Mouse (Mus musculus) embryonic facial prominence, embryonic 13.5 days (tissue): Measurements from ENCODE around the gene Lpp. TPM values are rescaled to one million over a fixed set of nuclear protein-coding genes. Genes with fewer than 3 reads are reported as not detected.

Experiments used
- ATAC-seq: fragments of 200-750 bp; cut with Nextera tagmentation; 2 replicates; pipeline ENCODE4 v1.8.0; 2017; ENCODE audit warnings: low read depth; ENCODE audit not compliant: insufficient number of reproducible peaks, insufficient read depth, low FRiP score, low TSS enrichment
- H3K27ac ChIP-seq: fragments of 300-500 bp; sonication (generic); 2 replicates; pipeline ENCODE4 v1.5.1; 2015; ENCODE audit warnings: moderate library complexity, mild to moderate bottlenecking, inconsistent platforms
- H3K27me3 ChIP-seq: fragments of 300-500 bp; sonication (generic); 2 replicates; pipeline ENCODE4 v1.6.1; 2015; ENCODE audit warnings: mild to moderate bottlenecking, inconsistent platforms
- H3K36me3 ChIP-seq: fragments of 300-500 bp; sonication (generic); 2 replicates; pipeline ENCODE4 v1.6.1; 2015; ENCODE audit warnings: mild to moderate bottlenecking, inconsistent platforms
- H3K4me1 ChIP-seq: fragments of 300-500 bp; sonication (generic); 2 replicates; pipeline ENCODE4 v1.6.1; 2015; ENCODE audit warnings: inconsistent platforms
- H3K4me2 ChIP-seq: fragments of 300-500 bp; sonication (generic); 2 replicates; pipeline ENCODE4 v1.6.1; 2015; ENCODE audit warnings: moderate library complexity, mild to moderate bottlenecking, inconsistent platforms
- H3K4me3 ChIP-seq: fragments of 300-500 bp; sonication (generic); 2 replicates; pipeline ENCODE4 v1.5.1; 2015; ENCODE audit warnings: mild to moderate bottlenecking, inconsistent platforms
- H3K9ac ChIP-seq: fragments of 300-500 bp; sonication (generic); 2 replicates; pipeline ENCODE4 v1.6.1; 2015; ENCODE audit warnings: mild to moderate bottlenecking, inconsistent platforms
- H3K9me3 ChIP-seq: fragments of 300-500 bp; sonication (generic); 2 replicates; pipeline ENCODE4 v1.6.1; 2016; ENCODE audit warnings: inconsistent platforms
- WGBS: fragments of 180-500 bp; shearing (Covaris S2); methylation state at CpG from one replicate; pipeline ENCODE4 v1.1.7; 2015; ENCODE audit warnings: mixed read lengths; 5-methylcytosine and 5-hydroxymethylcytosine counted together
- polyA plus RNA-seq: library from polyadenylated mRNA; unstranded; fragments of >200 nt; fragmentation: Nextera tagmentation; extraction: Ambion mirVana; gene quantifications from 2 replicates; pipeline ENCODE4 v1.2.1, GENCODE M21; 2015

Gene Lpp
- polyA plus RNA-seq, 1 experiment from 2014 or later: 49.3 TPM

DNA sequence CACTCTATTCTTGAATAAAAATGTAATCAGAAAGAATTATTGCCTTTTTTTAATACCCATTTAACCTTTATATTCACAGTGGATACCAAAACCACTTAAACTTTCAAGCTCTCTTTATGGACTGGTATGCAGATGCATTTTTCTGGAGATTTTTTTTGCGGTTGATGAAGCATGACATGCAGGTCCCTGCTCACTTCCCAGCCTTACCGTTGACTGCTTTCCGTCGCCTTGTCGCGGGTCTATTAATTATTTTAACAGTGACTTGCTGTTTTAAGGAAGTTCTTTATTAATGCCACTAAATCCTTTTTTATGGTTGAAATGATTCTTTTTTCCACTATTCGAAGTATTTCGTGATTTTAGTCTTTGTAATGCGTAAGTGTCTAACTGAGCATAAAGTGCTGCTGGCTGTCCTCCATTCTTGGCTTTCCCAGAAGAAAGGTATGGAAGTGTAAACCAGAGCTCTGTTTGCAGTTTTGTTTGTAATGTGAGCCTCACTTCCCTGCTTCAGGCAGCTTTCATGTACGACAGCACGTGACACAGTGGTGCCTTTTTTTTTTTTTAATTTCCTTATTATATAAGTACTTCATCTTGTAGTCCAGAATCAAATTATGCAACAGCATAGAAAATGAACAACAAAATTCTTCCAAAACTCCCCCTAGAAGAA lies 526.2 kb downstream of the Lpp start:
- Histone ChIP-seq H3K9me3 (no peaks in the 10 kb centered on the region), H3K4me1 (peaks cover 14% of the 10 kb centered on the region), H3K4me2 (peak overlapping the region; percentile 19), H3K36me3 (no peaks in the 10 kb centered on the region), H3K27me3 (no peaks in the 10 kb centered on the region), H3K27ac (peak overlapping the region; percentile 7; the same call in 1 of the 2 replicates), H3K4me3 (no peak overlapping the region), H3K9ac (no peak overlapping the region)
- 28% methylated on average over 11 of the region's 11 CpGs for WGBS
- no peak for ATAC-seq

DNA sequence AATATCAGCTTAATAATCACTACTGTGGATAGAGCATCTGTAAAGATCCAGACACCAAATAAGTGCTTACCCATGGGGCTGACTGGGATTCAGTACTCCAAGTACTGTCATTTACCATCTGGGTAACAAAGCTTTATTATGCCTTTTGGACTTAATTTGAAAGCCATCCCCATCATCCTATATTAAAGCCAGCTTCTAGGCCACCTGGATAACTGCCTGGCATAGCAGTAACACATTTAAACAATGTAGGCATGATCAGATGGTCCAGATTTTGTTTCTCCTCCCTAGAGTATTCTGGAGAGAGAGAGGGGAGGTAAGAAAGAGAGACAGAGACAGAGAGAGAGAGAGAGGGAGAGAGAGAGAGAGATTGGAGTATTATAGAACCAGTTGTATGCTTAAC lies 536.8 kb downstream of the Lpp start:
- ATAC-seq: no peak
- Histone ChIP-seq H3K36me3 (no peaks in the 10 kb centered on the region), H3K9ac (no peak overlapping the region), H3K4me3 (no peak overlapping the region), H3K4me2 (no peak overlapping the region), H3K4me1 (peaks cover 6% of the 10 kb centered on the region; the same call in 1 of the 2 replicates), H3K27ac (no peak overlapping the region), H3K9me3 (no peaks in the 10 kb centered on the region), H3K27me3 (no peaks in the 10 kb centered on the region)

- H3K4me3 ChIP-seq: no peak overlapping the region
- no peaks in the 10 kb centered on the region for H3K27me3 ChIP-seq
- no peak overlapping the region for H3K4me2 ChIP-seq
- H3K27ac ChIP-seq: no peak overlapping the region
- no peaks in the 10 kb centered on the region for H3K9me3 ChIP-seq
- no peaks in the 10 kb centered on the region for H3K36me3 ChIP-seq
- H3K4me1 ChIP-seq: peaks cover 6% of the 10 kb centered on the region; the same call in 1 of the 2 replicates
- ATAC-seq: no peak
- WGBS: 79% methylated on average over 5 of the region's 5 CpGs
- no peak overlapping the region for H3K9ac ChIP-seq
Measured at GRCm38 (mm10) chr16:24930621-24931020, 537.3 kb downstream of the Lpp start.

DNA sequence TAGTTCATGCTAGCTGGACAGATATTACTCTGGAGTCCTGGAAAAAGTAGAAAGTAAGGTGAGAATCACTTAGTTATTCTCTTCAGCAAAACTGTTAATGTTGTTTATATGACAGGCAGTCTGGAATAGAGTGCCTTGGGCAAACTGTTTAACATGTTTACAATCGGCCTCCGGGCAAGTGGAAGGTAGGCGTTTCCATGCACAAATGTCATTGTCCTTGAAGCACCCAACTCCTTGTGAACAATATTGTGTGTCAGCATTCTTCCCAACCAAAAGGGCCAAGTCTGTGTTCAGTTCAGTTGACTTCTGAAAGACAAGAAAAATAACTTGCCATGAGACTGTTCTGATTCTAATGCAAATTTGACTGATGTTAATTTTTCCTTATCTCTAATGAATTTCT lies 539.5 kb downstream of the Lpp start:
- H3K4me1 ChIP-seq: peaks cover 6% of the 10 kb centered on the region; the same call in 1 of the 2 replicates
- no peak overlapping the region for H3K4me2 ChIP-seq
- WGBS: 77% methylated on average over 3 of the region's 3 CpGs
- no peak overlapping the region for H3K9ac ChIP-seq
- no peak overlapping the region for H3K4me3 ChIP-seq
- no peaks in the 10 kb centered on the region for H3K36me3 ChIP-seq
- H3K9me3 ChIP-seq: no peaks in the 10 kb centered on the region
- no peak for ATAC-seq
- no peaks in the 10 kb centered on the region for H3K27me3 ChIP-seq
- H3K27ac ChIP-seq: 0 out of 2 replicates have a peak overlapping the region, but pooled peaks have one; percentile 33

DNA sequence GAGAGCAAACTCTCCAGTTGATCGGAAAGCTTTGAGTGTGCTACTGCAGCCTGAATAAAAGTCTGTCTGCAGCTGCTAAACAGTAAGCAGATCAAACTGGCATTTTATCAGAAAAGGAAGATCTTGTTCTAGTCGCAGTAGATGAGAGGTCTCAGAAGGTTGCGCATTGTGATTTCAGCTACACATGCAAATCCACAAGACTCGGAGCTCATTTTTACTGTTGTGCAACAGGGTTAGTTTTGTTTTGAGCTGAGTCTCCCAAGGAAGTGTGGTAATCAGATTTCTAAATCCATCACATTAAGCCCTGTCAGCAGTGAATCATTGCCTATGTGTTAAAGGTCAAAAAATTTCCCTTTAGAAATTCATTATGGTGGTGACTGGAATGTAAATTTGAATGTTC lies 540.4 kb downstream of the Lpp start:
- 82% methylated on average over 4 of the region's 4 CpGs for WGBS
- no peak for ATAC-seq
- Histone ChIP-seq H3K27me3 (no peaks in the 10 kb centered on the region), H3K4me1 (peaks cover 6% of the 10 kb centered on the region; the same call in 1 of the 2 replicates), H3K4me3 (no peak overlapping the region), H3K4me2 (no peak overlapping the region), H3K27ac (no peak overlapping the region), H3K9me3 (no peaks in the 10 kb centered on the region), H3K36me3 (no peaks in the 10 kb centered on the region), H3K9ac (no peak overlapping the region)

DNA sequence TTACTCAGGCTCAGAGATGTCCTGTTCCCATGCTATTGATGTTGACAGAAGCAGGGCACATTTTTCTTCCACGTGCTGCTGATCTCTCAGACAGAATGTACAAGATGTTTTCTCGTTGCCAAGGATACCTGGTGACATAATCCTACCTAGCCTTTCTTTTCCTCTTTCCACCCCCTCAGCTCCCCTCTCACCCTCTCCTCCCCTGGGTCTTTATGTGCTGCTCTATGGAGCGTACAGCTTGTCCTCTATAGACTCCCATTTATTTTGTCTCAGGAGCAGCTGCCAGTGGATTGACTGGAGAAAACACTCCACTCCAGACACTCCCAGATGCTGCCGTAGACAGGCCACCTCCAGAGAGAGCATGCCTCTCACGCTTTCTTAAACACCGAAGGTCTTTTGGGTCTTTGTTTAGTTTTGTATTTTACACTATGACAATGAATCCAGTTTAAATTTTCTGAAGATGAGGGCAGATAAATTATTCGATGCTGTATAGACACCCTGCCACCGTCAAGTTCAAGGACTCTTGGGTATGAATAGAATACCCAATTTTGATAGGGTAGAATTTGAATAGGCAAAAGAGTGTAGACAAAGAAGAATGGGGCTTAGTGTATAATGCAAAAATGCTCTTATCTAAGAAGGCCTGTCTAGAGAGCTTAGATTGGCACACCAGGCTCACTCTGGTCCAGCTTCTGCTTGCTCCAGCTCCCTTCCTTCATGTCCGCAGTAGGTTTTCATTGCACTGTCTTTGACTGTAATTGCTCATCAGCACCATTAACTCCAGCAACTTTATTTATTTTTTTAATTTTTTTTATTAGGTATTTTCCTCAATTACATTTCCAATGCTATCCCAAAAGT lies 548.2 kb downstream of the Lpp start:
- Histone ChIP-seq H3K9ac (no peak overlapping the region), H3K27me3 (no peaks in the 10 kb centered on the region), H3K36me3 (no peaks in the 10 kb centered on the region), H3K9me3 (no peaks in the 10 kb centered on the region), H3K27ac (no peak overlapping the region), H3K4me3 (no peak overlapping the region), H3K4me1 (peaks cover 10% of the 10 kb centered on the region), H3K4me2 (no peak overlapping the region)
- ATAC-seq: no peak
- WGBS: 78% methylated on average over 9 of the region's 9 CpGs

GRCm38 (mm10) chr16:24943486-24944261 lies 550.4 kb downstream of the Lpp start:
- no peak overlapping the region for H3K4me3 ChIP-seq
- no peaks in the 10 kb centered on the region for H3K36me3 ChIP-seq
- H3K9ac ChIP-seq: no peak overlapping the region
- H3K4me1 ChIP-seq: peaks cover 15% of the 10 kb centered on the region
- 0 out of 2 replicates have a peak, but pooled peaks have one; percentile 67 for ATAC-seq
- WGBS: 20% methylated on average over 6 of the region's 6 CpGs
- H3K4me2 ChIP-seq: no peak overlapping the region
- no peak overlapping the region; the same call in 1 of the 2 replicates for H3K27ac ChIP-seq
- no peaks in the 10 kb centered on the region for H3K9me3 ChIP-seq
- H3K27me3 ChIP-seq: no peaks in the 10 kb centered on the region

DNA sequence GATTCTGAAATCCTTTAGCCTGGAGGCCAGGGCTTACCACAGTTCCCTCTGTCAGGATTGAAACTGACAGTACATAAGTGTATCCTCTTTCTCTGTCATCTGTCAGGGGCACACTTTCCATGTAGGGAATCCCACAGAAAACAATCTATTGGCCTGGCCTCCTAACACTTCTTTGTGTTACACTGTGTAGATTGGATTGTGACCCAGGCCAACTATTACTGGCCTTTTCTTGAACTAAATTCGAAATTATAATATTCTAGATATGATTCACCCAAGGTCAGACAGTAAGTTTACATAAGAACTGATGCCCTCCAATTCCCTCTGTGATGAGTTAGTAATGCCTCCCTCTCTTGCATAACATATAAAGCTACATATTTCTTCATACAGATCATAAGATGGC lies 553.0 kb downstream of the Lpp start:
- Histone ChIP-seq H3K4me3 (no peak overlapping the region), H3K4me1 (peaks cover 33% of the 10 kb centered on the region), H3K9ac (no peak overlapping the region), H3K27me3 (no peaks in the 10 kb centered on the region), H3K9me3 (no peaks in the 10 kb centered on the region), H3K27ac (no peak overlapping the region), H3K36me3 (no peaks in the 10 kb centered on the region), H3K4me2 (no peak overlapping the region)
- WGBS: 82% methylated on average over 1 of the region's 1 CpGs
- no peak for ATAC-seq

DNA sequence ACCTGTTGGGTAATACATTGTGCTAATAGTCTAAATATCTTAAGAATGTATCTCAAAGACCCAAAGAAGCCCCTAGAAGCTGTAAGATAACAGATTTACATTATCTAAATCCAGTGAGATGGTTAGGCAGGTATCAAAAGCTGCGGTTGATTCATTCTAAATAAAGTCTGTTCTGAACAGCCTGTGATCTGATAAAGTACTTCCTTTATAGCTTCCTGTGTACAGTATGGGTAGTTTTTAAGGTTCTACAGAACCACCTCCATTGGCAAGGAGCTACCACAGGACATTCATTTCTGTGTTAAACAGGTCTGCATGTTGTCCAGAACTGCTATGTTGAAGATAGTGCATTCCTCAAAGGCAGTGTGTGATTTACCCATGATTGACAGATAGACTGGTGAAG lies 554.2 kb downstream of the Lpp start:
- Histone ChIP-seq H3K9ac (no peak overlapping the region), H3K9me3 (no peaks in the 10 kb centered on the region), H3K4me2 (no peak overlapping the region), H3K4me1 (peaks cover 33% of the 10 kb centered on the region), H3K27me3 (no peaks in the 10 kb centered on the region), H3K4me3 (no peak overlapping the region), H3K36me3 (no peaks in the 10 kb centered on the region), H3K27ac (0 out of 2 replicates have a peak overlapping the region, but pooled peaks have one; percentile 39)
- ATAC-seq: no peak
- 94% methylated on average over 1 of the region's 1 CpGs for WGBS

DNA sequence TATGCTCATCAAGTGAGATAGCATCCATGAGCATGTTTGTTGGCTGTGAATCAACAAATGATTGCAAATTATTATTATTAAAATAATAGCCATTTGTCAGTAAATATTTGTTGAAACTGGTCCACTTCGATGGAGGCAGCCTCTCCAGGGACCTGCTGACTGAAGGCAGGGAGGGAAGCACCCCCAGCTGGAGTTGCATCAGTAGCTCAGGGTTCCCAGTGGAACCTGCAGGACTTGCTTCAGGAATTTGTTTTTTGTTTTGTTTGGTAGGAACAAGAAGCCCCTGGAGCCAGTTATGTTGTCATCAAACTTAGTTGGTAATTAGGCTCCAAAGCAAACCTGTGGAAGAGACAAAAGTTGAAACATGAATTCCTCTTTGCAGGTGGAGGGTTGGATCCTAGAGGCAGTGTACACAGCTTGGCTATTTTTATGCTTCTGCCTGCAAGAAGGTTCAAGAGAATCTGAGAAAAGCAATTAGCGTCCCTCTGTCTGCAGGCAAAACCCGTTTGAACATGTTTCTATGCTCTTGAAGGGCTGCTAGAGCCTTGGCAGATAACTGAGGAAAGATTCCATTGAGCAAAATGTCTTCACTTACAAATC lies 554.9 kb downstream of the Lpp start:
- H3K9ac ChIP-seq: no peak overlapping the region
- 63% methylated on average over 3 of the region's 3 CpGs for WGBS
- H3K4me2 ChIP-seq: no peak overlapping the region
- no peaks in the 10 kb centered on the region for H3K27me3 ChIP-seq
- peaks cover 30% of the 10 kb centered on the region for H3K4me1 ChIP-seq
- no peaks in the 10 kb centered on the region for H3K36me3 ChIP-seq
- ATAC-seq: no peak
- H3K27ac ChIP-seq: peak overlapping the region; percentile 39; the same call in 1 of the 2 replicates
- no peaks in the 10 kb centered on the region for H3K9me3 ChIP-seq
- no peak overlapping the region for H3K4me3 ChIP-seq

DNA sequence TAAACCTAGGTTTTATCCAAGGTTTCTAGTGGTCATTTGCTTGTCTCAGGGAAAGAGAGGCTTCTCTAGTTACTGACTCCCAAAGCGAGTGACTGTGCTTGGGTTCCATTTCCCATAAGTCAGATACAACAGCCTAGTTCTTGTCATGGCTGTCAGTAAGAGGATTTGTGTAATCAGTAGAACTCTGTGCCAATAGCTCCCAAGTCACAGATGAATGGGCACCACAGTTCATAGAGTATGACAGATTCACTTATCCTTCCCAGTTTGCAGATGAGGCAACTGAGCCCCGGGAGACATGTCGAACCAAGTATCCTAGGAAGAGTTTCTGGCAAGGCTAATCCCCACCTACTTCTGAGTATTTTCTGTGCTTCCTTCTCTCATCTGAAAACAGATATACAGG lies 556.0 kb downstream of the Lpp start:
- Histone ChIP-seq H3K9me3 (no peaks in the 10 kb centered on the region), H3K27me3 (no peaks in the 10 kb centered on the region), H3K4me1 (peaks cover 23% of the 10 kb centered on the region), H3K9ac (no peak overlapping the region), H3K36me3 (no peaks in the 10 kb centered on the region), H3K27ac (peak overlapping the region; percentile 11; the same call in 1 of the 2 replicates), H3K4me2 (no peak overlapping the region), H3K4me3 (no peak overlapping the region)
- no peak for ATAC-seq
- WGBS: 74% methylated on average over 3 of the region's 3 CpGs
